Mouse (Mus musculus) gastrocnemius, adult 8-10 months (tissue): ENCODE results near the gene Macf1. TPM values are rescaled to one million over a fixed set of nuclear protein-coding genes. Genes with fewer than 3 reads are reported as not detected.
"Not testable (repeated sequence)": the region's sequence is repeated elsewhere in the genome, so short reads cannot be mapped to it uniquely, and the experiment has no call there.

ENCODE experiments used
- DNase-seq, 2 experiments: peaks; one replicate each; pipeline ENCODE4 v3.0.0; 2022; ENCODE audit warnings: low spot score in 2 of 2
- total RNA-seq, 4 experiments: library from RNA; stranded (reverse); gene quantifications; 2 replicates each; pipeline ENCODE4 v1.2.4; 2022

Gene Macf1
- total RNA-seq, 4 experiments from 2014 or later: 49.5 to 63.7 (median 57.9) TPM

DNA sequence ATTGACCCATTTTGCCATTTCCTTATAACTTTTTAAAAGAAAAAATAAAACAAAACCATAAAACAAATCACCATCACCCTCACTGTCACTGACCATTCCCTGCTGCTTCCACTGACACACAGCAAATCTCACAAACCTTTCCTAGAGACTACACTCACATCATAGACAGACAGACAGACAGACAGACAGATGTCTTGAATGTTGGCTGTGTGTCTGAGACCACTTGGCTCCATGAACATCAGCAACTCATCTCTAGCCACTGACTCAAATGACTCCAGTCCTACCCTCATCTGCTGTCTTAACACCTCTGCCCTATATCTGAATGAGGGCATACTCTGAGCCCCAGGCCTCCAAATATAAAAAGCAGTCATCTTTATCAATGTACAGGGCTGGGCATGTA is 128.9 kb downstream of the Macf1 start:
- DNase-seq: no peak

DNA sequence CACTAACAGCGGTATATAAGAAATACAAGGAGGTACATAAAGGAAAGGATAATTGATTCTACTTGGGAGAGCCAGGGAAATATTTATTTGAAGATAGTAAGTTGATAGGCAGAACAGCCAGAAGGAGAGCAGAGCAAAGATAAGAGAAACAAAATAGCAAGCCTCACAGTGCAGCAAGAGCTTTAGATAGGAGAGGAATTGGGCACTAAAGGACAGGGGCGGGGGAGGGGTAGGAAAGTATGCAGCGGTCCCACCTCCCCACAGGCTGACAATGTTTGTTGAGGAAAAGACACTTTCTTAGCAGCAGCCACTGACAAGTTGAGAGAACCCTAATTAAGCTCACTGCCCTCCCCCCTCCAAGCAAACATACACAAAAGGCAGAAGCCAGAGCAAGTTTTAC is 131.5 kb downstream of the Macf1 start:
- no peak for DNase-seq

DNA sequence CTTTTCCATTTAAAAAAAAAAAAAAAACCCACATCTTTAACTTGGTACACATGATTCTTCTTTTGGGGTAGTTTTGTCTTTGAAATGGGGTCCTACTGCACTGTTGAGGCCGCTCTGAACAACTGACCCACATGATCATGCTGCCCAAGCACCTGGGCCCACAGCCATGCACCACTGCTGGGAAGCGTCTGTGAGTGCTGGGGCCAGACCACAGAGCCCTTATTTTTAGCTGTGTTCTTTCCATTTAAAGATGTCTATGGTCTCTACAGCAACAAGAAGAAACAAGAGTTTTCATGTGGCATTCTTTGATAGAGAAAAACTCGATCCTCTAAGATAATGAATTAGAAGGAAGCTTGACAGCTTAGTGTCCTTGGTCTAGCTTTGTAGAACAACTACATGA is 135.8 kb downstream of the Macf1 start:
- DNase-seq: no peak

DNA sequence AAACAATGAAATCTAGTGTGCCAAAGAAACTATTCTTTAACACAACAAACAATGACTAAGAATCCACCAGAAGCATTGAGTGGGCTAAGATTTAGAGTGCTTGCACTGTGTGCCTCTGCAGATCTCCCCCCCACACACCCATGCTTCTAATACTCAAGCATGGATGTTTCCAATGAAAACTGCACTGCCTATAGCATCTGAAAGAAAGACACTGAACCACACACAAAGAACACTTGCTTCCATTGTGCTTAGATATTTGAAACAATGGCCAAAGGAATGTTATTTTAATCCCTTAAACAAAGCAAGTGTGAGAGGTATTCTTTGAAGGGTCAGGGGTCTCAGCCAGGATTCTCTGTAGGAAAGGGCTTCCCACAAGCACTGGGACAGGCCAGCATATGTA is 140.5 kb downstream of the Macf1 start:
- no peak for DNase-seq

DNA sequence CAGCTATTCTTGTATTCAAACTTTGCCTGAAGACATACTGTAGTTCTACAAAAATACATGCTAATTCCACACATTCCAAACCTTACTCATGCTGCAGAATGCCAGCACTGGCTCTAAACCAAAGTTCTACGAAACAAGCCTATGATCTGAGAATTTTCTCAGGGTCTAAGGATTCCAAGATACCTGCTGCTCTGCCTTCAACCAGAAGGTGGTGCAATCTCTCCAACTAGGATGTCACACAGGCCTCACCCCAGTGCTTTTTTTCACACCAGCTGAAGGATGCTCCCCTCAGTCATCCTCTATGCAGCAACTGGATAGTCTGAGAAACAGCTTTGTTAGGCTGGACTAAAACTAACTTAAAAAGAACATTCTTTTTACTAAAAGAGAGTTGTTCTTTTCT is 148.9 kb downstream of the Macf1 start:
- peak; percentile 26 to 46 for DNase-seq

DNA sequence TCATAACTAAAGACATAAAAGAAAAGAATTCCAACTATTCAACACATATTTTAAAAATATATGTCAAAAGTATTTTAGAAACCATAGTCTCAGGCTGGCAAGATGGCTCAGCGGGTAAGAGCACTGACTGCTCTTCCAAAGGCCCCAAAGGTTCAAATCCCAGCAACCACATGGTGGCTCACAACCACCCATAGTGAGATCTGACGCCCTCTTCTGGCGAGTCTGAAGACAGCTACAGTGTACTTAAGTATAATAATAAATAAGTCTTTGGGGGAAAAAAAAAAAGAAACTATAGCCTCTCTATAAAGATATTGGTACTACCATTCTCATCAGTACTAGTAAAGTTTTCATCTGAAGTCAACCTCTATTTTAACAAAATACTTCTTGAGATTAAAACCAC is 152.2 kb downstream of the Macf1 start:
- DNase-seq: no peak

DNA sequence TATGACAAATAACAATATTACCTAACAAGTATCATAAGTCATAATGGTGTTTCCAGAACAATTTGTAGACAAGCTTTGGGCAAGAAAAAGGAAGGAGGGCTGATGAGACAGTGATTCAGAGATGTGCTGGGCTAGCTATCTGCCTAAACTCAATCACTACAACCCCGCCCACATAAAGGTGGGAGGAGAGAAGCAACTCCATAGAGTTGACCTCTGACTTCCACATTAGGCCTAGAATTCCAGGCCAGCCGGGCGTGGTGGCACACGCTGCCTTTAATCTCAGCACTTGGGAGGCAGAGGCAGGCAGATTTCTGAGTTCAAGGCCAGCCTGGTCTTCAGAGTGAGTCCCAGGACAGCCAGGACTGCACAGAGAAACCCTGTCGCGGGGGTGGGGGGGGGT is 153.2 kb downstream of the Macf1 start:
- DNase-seq: no peak

DNA sequence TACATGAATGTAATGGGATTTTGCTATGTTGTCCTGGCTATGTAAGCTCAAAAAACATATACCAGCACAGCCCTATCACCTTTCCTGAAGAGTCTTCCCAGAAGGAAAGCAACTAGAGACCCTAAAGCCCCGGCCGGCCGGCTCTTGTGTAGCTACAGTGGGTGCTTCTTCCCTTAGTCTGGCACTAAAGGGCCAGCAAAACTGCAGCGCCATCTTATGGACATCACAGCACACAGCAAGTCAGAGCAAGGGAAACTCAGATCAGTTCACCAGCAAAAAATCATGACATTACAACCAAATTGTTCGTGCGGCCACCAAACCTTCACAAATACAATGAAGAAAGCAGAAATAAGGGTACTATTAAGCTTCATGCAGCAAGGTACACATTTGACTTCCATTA is 154.9 kb downstream of the Macf1 start:
- DNase-seq: peak in 1 of 2 experiments; percentile 6

DNA sequence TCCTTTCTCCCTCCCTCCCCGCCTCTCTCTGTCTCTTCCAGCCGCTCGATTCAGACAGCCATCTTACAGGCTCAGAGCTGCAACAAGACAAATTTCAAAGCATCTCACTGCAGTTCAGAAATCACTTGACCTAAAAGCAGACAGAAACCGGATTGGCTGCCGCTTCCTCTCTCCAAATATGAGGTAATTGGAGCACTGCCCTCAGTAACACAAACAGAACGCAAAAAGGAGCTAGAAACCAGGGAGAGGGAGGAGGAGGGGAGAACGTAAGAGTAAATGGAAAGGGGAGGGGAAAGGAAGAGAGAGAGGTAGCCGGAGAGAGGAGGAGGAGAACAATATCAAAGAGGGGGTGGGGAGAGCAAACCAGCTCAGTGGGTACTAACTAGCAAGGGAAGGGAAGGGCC is 156.6 kb downstream of the Macf1 start:
- no peak for DNase-seq

DNA sequence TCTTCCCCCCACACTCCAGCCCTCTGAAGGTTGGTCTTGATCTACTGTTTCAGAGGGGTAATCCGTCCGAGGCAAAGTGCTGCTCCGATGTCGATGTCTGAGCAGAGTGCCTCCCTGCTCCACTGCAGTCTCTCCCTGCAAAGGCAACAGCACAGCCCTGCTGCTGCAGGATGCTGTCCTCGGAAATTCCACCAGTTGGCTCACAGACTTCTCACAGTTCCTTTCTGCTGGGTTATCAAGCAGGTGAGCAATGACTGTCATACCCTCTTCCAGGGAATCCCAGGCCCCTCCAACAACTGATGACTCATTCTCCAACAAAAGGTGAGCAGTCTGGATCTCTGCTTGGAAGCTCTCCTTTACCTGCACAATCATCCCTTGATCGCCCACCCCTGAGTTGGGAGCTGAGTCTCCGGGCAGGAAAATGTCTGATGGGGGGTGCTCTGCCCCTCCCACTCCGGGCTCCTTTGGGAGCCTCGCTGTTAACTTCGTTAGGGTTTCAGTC is 157.3 kb downstream of the Macf1 start:
- no peak for DNase-seq

DNA sequence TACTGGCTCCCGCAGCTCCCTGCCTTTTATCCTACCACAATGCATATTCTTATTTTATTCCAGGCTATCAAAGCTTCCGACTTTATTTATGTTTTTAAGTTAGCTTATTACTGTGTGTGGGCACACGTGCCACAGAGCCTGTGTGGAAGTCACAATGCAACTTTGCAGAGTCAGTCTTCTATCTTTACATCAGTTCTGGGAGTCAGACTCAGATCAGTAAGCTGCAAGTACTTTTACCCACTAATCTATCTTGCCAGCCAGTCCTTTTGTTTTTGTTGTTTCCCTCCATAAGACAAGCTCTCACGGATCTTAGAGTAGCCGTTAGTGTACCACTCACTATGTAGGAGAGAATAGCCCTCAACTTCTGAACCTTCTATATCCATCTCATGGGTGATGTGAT is 159.4 kb downstream of the Macf1 start:
- DNase-seq: no peak

DNA sequence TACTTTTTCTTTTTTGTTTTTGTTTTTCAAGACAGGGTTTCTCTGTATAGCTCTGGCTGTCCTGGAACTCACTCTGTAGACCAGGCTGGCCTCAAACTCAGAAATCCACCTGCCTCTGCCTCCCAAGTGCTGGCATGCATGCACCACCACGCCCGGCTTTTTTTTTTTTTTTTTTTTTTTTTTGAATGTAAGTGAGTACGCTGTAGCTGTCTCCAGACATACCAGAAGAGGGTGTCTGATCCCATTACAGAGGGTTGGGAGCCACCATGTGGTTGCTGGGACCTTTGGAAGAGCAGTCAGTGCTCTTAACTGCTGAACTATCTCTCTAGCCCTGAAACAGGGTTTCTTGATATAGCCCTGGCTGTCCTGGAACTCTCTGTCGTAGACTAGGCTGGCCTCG is 164.0 kb downstream of the Macf1 start:
- DNase-seq: not testable (repeated sequence)

DNA sequence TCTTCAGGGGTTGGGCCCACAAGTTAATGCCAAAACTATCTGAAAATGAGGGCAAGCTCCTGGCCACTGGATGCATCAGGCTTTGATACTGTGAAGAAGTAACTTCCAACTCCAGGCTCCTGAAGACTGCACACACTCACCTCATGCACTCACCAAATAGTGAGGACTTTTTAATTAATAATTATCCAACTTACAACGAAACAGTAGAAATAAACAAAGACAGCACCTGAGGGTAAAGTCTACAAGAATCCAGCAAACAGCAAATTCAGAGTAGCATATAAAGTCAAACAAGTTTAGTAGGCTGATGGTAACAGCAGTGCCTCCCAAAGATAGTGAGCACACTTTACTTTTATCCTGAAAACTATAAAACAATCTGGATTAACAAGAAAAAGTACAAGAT is 168.5 kb downstream of the Macf1 start:
- DNase-seq: no peak

DNA sequence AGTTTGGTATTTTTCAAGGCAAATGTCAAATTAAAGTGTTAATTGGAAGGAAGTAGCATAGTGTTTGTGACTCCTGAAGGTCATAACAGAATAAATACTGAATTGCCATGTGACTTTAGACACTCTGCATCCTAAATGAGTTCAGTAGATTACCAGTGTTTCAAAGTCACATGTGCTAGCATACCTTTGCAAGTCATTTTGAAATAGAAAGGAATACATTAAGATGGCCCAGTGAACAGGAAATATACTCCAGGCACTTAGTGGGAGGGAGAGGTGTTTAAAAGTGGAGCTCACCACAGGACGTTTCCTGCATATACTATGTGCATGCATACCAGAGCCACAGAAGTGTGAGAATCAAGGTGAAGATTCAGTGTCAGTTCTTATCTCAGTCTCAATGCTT is 174.0 kb downstream of the Macf1 start:
- DNase-seq: no peak

DNA sequence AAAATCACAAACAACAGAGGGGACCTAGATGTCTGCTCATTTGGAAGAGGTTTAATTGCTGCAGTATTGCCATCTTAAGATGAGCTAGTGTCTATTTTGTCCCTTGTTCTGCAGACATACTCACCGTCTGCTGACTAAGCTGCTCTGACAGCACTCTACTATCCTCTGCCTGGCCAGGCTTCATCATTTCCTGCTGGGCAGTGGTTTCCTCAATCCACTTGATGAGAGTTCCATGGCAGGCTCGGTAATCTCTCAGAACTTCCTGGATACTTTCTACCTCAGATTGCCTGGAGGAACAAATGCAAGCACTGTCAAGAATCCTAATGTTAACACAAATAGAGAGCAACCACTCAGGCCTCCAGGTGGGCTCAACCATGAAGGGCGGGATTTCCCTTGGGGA is 195.1 kb downstream of the Macf1 start:
- DNase-seq: no peak

DNA sequence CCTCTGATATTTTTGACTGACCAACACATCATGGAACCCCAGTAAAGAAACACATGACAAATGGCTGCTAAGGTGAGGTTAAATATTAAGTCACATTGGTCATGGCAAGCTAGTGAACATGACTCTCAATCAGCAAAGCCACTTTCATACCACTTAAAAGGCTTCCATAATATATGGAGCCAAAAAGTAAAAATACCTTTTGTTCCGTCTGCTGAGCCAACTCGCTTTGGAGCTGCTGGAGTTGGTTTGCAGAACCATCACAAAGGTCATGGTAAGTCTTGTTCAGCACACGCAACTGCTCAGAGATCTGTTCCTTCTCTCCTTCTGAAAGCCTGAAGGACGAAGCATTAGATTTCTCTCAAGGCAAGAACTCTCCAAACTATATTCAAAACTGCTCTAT is 204.2 kb downstream of the Macf1 start:
- DNase-seq: no peak

DNA sequence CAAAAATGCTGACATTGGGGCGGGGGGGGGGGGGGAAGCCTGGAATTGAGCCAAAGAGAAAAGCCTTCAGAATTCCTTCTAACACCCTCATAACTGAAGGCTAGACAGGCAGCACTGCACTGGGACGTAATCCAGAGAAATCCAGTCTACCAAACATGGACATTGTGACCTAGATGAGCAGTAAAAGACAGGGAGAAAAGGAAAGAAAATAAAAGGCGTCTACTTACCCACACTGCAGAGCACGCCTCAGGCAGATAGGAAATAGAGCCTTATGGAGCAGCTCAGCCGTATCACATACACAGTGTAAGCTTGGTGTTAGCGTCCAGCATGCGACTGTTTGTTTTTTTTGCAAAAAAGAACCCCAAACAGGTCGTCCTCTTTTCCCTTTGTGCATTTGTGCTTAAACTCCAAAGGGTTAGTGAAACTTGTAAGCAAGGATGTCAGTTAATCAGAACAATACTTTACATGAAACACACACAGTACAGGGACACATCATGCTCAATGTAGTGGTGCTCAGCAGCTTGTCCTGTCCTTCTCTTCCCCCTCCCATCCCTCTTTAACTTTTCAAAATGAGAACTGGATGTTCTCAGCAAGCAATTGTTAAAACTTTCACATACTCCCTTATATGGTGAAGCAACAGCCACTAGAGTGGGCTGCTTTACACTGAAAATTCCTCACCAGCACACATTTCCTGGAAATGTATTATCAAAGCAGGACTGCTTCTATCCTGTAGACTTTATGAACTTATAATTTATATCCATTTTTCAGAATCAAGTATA is 205.3 kb downstream of the Macf1 start:
- DNase-seq: no peak

DNA sequence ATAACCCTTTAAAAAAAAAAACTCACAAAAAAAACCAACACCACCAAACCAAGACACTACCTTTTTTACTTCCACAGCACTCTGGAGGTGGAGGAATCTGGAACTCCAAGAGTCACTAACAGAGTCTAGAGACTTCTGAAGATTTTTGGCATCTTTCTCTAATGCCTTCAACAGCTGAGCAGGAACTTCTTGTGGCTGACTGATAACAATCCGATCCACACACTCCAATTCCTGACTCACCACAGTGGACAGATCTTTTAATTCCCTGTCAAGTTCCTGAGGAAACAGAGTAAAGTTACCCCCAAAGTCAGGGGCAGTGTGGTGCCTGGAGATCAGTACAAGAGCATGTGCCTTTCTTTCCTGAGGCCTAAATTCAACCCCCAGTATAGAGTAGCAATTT is 218.4 kb downstream of the Macf1 start:
- DNase-seq: no peak

DNA sequence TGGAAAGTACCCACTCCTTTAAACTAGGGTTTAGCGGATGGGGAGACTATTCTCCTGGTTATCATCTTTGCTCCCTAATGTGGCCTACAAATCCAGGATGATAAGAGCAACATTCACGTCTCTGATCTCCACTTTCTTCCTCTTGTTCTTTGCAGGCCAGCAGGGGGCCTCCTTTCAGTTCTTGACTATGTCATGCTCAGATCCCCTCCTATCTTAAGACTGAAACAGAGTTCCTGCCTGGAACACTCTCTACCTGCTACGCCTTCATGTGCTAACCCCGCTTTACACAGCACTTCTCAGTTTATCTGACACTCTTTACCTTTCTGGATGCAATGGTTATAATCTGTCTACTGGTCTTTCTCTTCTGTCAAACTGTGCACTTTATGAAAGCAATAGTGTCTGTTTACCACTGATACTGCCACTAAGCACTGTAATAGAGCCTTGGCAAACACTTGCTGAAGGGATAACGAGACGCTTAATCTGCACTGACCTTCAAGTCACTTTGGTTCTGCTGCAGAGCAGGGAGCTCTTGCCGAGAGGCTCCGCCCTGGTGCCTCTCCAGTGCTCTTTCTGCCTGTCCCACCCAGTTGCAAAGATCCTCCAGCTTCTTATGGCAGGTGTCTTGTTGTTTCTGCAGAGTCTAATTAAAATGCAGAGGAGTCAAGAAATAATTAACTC is 223.4 kb downstream of the Macf1 start:
- no peak for DNase-seq

DNA sequence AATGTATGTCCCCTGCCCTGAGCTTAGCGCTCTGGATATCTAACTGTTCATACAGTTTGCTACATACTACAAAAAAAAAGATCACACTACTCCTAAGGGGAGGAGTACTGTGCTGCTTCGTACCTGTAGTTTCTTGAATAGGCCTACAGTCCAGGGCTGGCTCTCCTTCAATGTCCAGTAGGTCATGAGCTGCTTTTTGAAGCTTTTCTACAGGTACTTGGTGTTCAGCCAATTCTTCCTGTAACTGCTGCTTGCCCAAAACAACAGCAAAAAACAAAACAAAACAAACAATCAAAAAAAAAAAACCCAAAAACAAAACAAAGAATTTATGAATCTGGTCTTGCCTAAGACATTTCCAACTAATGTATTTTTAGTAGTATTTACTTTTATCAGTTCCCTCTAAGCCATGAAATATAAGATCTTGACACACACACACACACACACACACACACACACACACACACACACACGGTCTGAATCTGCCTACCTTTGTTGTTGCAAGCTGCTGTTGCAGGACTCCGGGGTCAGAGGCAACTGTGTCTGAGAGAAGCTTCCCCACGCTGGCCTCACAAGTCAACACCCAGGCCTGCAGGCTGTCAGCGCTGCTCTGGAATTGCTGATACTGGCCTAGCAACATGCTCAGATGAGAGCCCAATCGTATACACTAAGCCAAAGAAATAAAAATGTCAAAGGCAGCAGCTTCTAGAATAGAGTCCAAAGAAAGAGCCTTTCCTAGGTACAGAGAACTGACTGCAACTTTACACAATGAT is 229.1 kb downstream of the Macf1 start:
- no peak for DNase-seq

DNA sequence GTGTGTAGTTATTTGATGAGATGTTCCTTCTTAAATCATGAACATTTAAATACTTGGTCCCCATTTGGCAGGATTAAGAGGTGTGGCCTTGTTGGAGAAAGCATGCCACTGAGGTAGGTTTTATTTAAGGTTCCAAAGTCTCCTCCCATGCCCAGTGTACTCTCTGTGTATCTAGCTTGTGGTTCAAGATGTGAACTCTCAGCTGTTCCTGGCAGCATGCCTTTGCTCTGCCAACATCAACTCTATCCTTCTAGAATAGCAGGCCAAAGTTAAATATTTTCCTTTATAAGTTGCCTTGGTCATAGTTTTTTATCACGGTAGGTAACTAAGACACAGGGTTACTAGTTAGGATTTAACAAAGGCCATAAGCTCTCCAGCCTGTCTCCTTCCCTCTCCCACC is 230.4 kb downstream of the Macf1 start:
- no peak for DNase-seq

DNA sequence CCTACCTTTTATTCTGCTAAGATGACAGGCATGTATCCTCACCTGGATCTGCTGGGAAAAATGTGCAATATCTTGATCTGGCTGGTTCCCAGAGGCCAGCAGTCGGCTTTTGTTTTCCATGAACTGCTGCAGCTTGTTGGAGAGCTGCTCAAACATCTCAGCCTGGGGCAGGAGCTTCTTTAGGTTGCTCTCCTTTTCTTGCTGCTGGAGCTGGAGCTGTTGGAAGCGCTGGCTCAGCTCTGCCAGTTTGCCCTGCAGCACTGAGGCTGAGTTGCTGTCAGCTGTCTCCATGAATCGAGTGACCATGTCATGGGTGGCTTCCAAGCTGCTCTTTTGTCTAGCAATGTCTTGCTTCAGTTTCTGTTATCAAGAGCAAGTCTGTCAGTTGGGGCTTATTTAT is 232.2 kb downstream of the Macf1 start:
- DNase-seq: no peak
